Mouse (Mus musculus) CH12.LX (cell line): ENCODE data around the gene Dhrs1. TPM values are rescaled to one million over a fixed set of nuclear protein-coding genes. Genes with fewer than 3 reads are reported as not detected.

Experiments used
- DNase-seq: peaks from one replicate; pipeline ENCODE4 v3.0.0-alpha.2; 2013; ENCODE audit errors: extremely low read depth
- H3K27ac ChIP-seq: 2 replicates; pipeline ENCODE4 v1.5.1; 2012; ENCODE audit warnings: low read depth, mild to moderate bottlenecking, control low read depth, moderate library complexity; ENCODE audit not compliant: insufficient read depth
- H3K27me3 ChIP-seq: replicated peaks from 2 replicates; pipeline ENCODE3; 2012; ENCODE audit warnings: inconsistent platforms
- H3K36me3 ChIP-seq, 2 experiments: replicated peaks in 1 of 2; 2 replicates each; pipeline versions ENCODE3 to v1.6.1; 2012; ENCODE audit warnings: inconsistent platforms in 1 of 2, low read length in 1 of 2, mild to moderate bottlenecking in 1 of 2, mixed read lengths in 1 of 2, moderate library complexity in 1 of 2; ENCODE audit not compliant: control insufficient read depth in 1 of 2, insufficient read depth in 1 of 2
- H3K4me1 ChIP-seq, 2 experiments: 2 replicates each; pipeline ENCODE4 v1.6.1; 2012; ENCODE audit warnings: inconsistent platforms in 1 of 2, moderate library complexity in 1 of 2; ENCODE audit not compliant: insufficient read depth in 2 of 2, control insufficient read depth in 1 of 2
- H3K4me2 ChIP-seq: 2 replicates; pipeline ENCODE4 v1.6.1; 2012; ENCODE audit warnings: low read depth, mild to moderate bottlenecking, control low read depth; ENCODE audit not compliant: poor library complexity, insufficient read depth, severe bottlenecking
- H3K4me3 ChIP-seq, 3 experiments: fragments of 150-350 bp in 1 of 3; sonication (generic) in 1 of 3; replicated peaks in 1 of 3; 2 replicates each; pipeline versions ENCODE3 to v1.5.1; 2011 to 2012; ENCODE audit warnings: low read depth in 2 of 3, low read length in 2 of 3, mild to moderate bottlenecking in 2 of 3, moderate library complexity in 2 of 3, control low read depth in 1 of 3, improper control_type of control experiment in 1 of 3, inconsistent platforms in 1 of 3, mixed read lengths in 1 of 3; ENCODE audit not compliant: poor library complexity in 1 of 3
- H3K79me2 ChIP-seq: replicated peaks from 2 replicates; pipeline ENCODE4 v1.6.1; 2012; ENCODE audit warnings: mild to moderate bottlenecking, moderate library complexity; ENCODE audit not compliant: control insufficient read depth, poor library complexity, insufficient read depth, severe bottlenecking; ENCODE audit errors: extremely low read depth
- H3K9ac ChIP-seq: 2 replicates; pipeline ENCODE4 v1.6.1; 2012; ENCODE audit warnings: low read depth, mild to moderate bottlenecking, control low read depth, moderate library complexity; ENCODE audit not compliant: insufficient read depth
- H3K9me3 ChIP-seq: replicated peaks from 2 replicates; pipeline ENCODE3; 2012; ENCODE audit warnings: low read length, inconsistent platforms, mixed read lengths
- BHLHE40 ChIP-seq: IDR thresholded peaks from 2 replicates; pipeline ENCODE4 v1.6.1; 2011; ENCODE audit warnings: mild to moderate bottlenecking, low read depth, low read length, improper control_type of control experiment
- ELF1 ChIP-seq: IDR thresholded peaks from 2 replicates; pipeline ENCODE4 v1.6.1; 2014; ENCODE audit warnings: low read depth, mild to moderate bottlenecking, inconsistent platforms, low read length, improper control_type of control experiment
- EP300 ChIP-seq: IDR thresholded peaks from 2 replicates; pipeline ENCODE4 v1.6.1; 2011; ENCODE audit warnings: low read length, improper control_type of control experiment
- ETS1 ChIP-seq: conservative IDR thresholded peaks from 2 replicates; pipeline ENCODE4 v1.6.1; 2012; ENCODE audit warnings: low read depth, mild to moderate bottlenecking, inconsistent platforms, low read length, improper control_type of control experiment, moderate library complexity
- GABPA ChIP-seq: IDR thresholded peaks from 2 replicates; pipeline ENCODE4 v1.6.1; 2012; ENCODE audit warnings: low read depth, low read length, improper control_type of control experiment, inconsistent platforms; ENCODE audit not compliant: insufficient replicate concordance
- IRF4 ChIP-seq: IDR thresholded peaks from 2 replicates; pipeline ENCODE4 v1.6.1; 2014; ENCODE audit warnings: low read depth, mild to moderate bottlenecking, inconsistent platforms, low read length, improper control_type of control experiment
- JUN ChIP-seq: IDR thresholded peaks from 2 replicates; pipeline ENCODE4 v1.6.1; 2011; ENCODE audit warnings: low read depth, mild to moderate bottlenecking, low read length, improper control_type of control experiment, moderate library complexity; ENCODE audit not compliant: insufficient read depth
- JUND ChIP-seq: conservative IDR thresholded peaks from 2 replicates; pipeline ENCODE4 v1.6.1; 2011; ENCODE audit warnings: low read depth, low read length, improper control_type of control experiment
- KAT2A ChIP-seq: IDR thresholded peaks from 2 replicates; pipeline ENCODE4 v1.6.1; 2012; ENCODE audit warnings: low read length, improper control_type of control experiment, inconsistent platforms; ENCODE audit not compliant: insufficient replicate concordance
- MAFK ChIP-seq: IDR thresholded peaks from 2 replicates; pipeline ENCODE4 v1.6.1; 2011; ENCODE audit warnings: low read length, improper control_type of control experiment; ENCODE audit not compliant: insufficient replicate concordance
- NRF1 ChIP-seq: IDR thresholded peaks from 2 replicates; pipeline ENCODE4 v1.6.1; 2014; ENCODE audit warnings: low read depth, mild to moderate bottlenecking, inconsistent platforms, low read length, improper control_type of control experiment, moderate library complexity
- PAX5 ChIP-seq: IDR thresholded peaks from 2 replicates; pipeline ENCODE4 v1.6.1; 2012; ENCODE audit warnings: low read length, inconsistent platforms, mixed read lengths
- POLR2AphosphoS2 ChIP-seq: IDR thresholded peaks from 2 replicates; pipeline ENCODE4 v1.6.1; 2011; ENCODE audit warnings: low read depth, low read length, improper control_type of control experiment
- RAD21 ChIP-seq: IDR thresholded peaks from 2 replicates; pipeline ENCODE4 v1.6.1; 2011; ENCODE audit warnings: low read depth, mild to moderate bottlenecking, low read length, improper control_type of control experiment, moderate library complexity
- RCOR1 ChIP-seq: conservative IDR thresholded peaks from 2 replicates; pipeline ENCODE4 v1.6.1; 2012; ENCODE audit warnings: low read depth, mild to moderate bottlenecking, inconsistent platforms, low read length, improper control_type of control experiment
- SMC3 ChIP-seq: IDR thresholded peaks from 2 replicates; pipeline ENCODE4 v1.6.1; 2011; ENCODE audit warnings: low read depth, low read length, improper control_type of control experiment
- TCF12 ChIP-seq: IDR thresholded peaks from 2 replicates; pipeline ENCODE4 v1.6.1; 2014; ENCODE audit warnings: low read depth, mild to moderate bottlenecking, inconsistent platforms, low read length, improper control_type of control experiment
- UBTF ChIP-seq: IDR thresholded peaks from 2 replicates; pipeline ENCODE4 v1.6.1; 2012; ENCODE audit warnings: low read depth, mild to moderate bottlenecking, inconsistent platforms, low read length, improper control_type of control experiment, moderate library complexity
- USF1 ChIP-seq: IDR thresholded peaks from 2 replicates; pipeline ENCODE4 v1.6.1; 2014; ENCODE audit warnings: low read depth, mild to moderate bottlenecking, inconsistent platforms, low read length, improper control_type of control experiment
- USF2 ChIP-seq: conservative IDR thresholded peaks from 2 replicates; pipeline ENCODE4 v1.6.1; 2011; ENCODE audit warnings: low read depth, low read length, improper control_type of control experiment
- ZC3H11A ChIP-seq: IDR thresholded peaks from 2 replicates; pipeline ENCODE4 v1.6.1; 2012; ENCODE audit warnings: low read depth, mild to moderate bottlenecking, inconsistent platforms, low read length, improper control_type of control experiment
- ZKSCAN1 ChIP-seq: IDR thresholded peaks from 2 replicates; pipeline ENCODE4 v1.6.1; 2012; ENCODE audit warnings: low read depth, inconsistent platforms, low read length, improper control_type of control experiment, borderline replicate concordance
- ZMIZ1 ChIP-seq: IDR thresholded peaks from 2 replicates; pipeline ENCODE4 v1.6.1; 2012; ENCODE audit warnings: low read depth, mild to moderate bottlenecking, inconsistent platforms, low read length, improper control_type of control experiment
- ZNF384 ChIP-seq: IDR thresholded peaks from 2 replicates; pipeline ENCODE4 v1.6.1; 2012; ENCODE audit warnings: low read depth, low read length, improper control_type of control experiment, inconsistent platforms
- dilution Hi-C: fragments of 300-500 bp; cut with MboI; formaldehyde crosslinking; loops from 2 replicates; pipeline ENCODE4 v1.14.3; 2020; ENCODE audit warnings: low sequenced_read_pairs; ENCODE audit not compliant: extremely low pct_unique_long_range_greater_than_20kb, extremely low pct_ligation_motif_present
- in situ Hi-C: fragments of 300-500 bp; cut with MboI; formaldehyde crosslinking; loops from 3 replicates; pipeline ENCODE4 v1.14.3; 2019; ENCODE audit warnings: low sequenced_read_pairs, low pct_ligation_motif_present, low pct_unique_long_range_greater_than_20kb, mixed read lengths
- polyA plus RNA-seq: library from polyadenylated mRNA; unstranded; fragments of >175 nt; gene quantifications from 2 replicates; pipeline ENCODE4 v1.2.1, GENCODE M21; 2012; ENCODE audit warnings: low read depth; ENCODE audit not compliant: insufficient read length
- total RNA-seq, 2 experiments: library from RNA; depleted of rRNA; stranded (reverse); fragments of 300-350 nt in 1 of 2; fragments of >200 nt in 1 of 2; gene quantifications; 2 replicates each; pipeline ENCODE4 v1.2.3; 2012 to 2014

Gene Dhrs1
- total and polyA plus RNA-seq, 3 experiments = 26.1 to 34.1 (median 33.2) TPM

DNA sequence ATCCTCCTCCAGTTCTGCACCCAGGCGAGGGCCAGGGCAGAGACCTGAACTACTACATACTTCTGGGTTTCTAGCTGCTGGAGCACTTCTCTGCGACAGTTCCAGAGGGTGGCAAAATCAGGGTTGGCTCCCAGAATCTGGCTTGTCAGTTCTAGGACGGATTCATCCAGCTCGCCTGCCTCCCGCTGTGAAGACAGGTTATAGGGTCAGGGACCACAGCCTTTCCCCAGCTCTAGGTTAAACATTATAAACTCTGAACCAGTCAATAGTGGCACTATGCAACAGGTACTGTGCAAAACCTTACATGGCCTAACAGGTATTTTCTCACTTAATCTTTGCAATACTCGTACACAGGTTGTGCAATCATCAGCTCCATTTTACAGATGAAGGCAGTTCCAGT, 24.4 kb downstream of the Dhrs1 start:
- in situ Hi-C loops = no loop called here
- H3K4me3 ChIP-seq = peak overlapping the region; percentile 44 to 84 (median 65)
- no peaks in the 10 kb centered on the region for H3K79me2 ChIP-seq
- no peak overlapping the region for H3K27ac ChIP-seq
- no peaks in the 10 kb centered on the region for H3K9me3 ChIP-seq
- peak overlapping the region; percentile 58 for H3K4me2 ChIP-seq
- H3K27me3 ChIP-seq = peaks cover 4% of the 10 kb centered on the region
- no peak for TF ChIP-seq RAD21
- no peak for TF ChIP-seq USF1
- no peak for TF ChIP-seq POLR2AphosphoS2
- TF ChIP-seq RCOR1 = no peak
- no peak for TF ChIP-seq ZMIZ1
- no peak for TF ChIP-seq ZNF384
- TF ChIP-seq ETS1 = no peak
- TF ChIP-seq KAT2A = no peak
- TF ChIP-seq ZC3H11A = no peak
- TF ChIP-seq SMC3 = no peak
- TF ChIP-seq NRF1 = no peak
- TF ChIP-seq UBTF = no peak
- TF ChIP-seq JUN = no peak
- no peak for TF ChIP-seq IRF4
- no peak for TF ChIP-seq GABPA
- H3K9ac ChIP-seq = peak overlapping the region; percentile 62; the same call in 1 of the 2 replicates
- no peak for DNase-seq
- H3K36me3 ChIP-seq = peaks cover 34 to 46% of the 10 kb centered on the region in 2 experiments
- peaks cover 15 to 40% of the 10 kb centered on the region in 2 experiments for H3K4me1 ChIP-seq
- dilution Hi-C loops = no loop called here

GRCm38 (mm10) chr14:55720666-55721065, 24.8 kb downstream of the Dhrs1 start:
- Histone ChIP-seq H3K4me2 (no peak overlapping the region), H3K4me3 (no peak overlapping the region), H3K79me2 (no peaks in the 10 kb centered on the region), H3K27ac (no peak overlapping the region), H3K9me3 (no peaks in the 10 kb centered on the region), H3K36me3 (peaks cover 35 to 48% of the 10 kb centered on the region in 2 experiments), H3K27me3 (peaks cover 4% of the 10 kb centered on the region), H3K4me1 (peaks cover 15 to 40% of the 10 kb centered on the region in 2 experiments), H3K9ac (no peak overlapping the region)
- TF ChIP-seq MAFK (no peak), BHLHE40 (no peak), RCOR1 (no peak), USF2 (no peak), IRF4 (no peak), JUN (no peak), ZKSCAN1 (no peak), ELF1 (no peak), EP300 (no peak), JUND (no peak), PAX5 (no peak), TCF12 (no peak), UBTF (no peak), GABPA (no peak)
- in situ Hi-C loops (no loop called here), dilution Hi-C loops (no loop called here)
- DNase-seq = no peak
